Mouse (Mus musculus) CH12.LX (cell line): ENCODE data around the gene Gm10382. TPM values are rescaled to one million over a fixed set of nuclear protein-coding genes. Genes with fewer than 3 reads are reported as not detected.

Experiments used
- DNase-seq: peaks from one replicate; pipeline ENCODE4 v3.0.0-alpha.2; 2013; ENCODE audit errors: extremely low read depth
- H3K27ac ChIP-seq: 2 replicates; pipeline ENCODE4 v1.5.1; 2012; ENCODE audit warnings: low read depth, mild to moderate bottlenecking, control low read depth, moderate library complexity; ENCODE audit not compliant: insufficient read depth
- H3K27me3 ChIP-seq: replicated peaks from 2 replicates; pipeline ENCODE3; 2012; ENCODE audit warnings: inconsistent platforms
- H3K36me3 ChIP-seq, 2 experiments: replicated peaks in 1 of 2; 2 replicates each; pipeline versions ENCODE3 to v1.6.1; 2012; ENCODE audit warnings: inconsistent platforms in 1 of 2, low read length in 1 of 2, mild to moderate bottlenecking in 1 of 2, mixed read lengths in 1 of 2, moderate library complexity in 1 of 2; ENCODE audit not compliant: control insufficient read depth in 1 of 2, insufficient read depth in 1 of 2
- H3K4me1 ChIP-seq, 2 experiments: 2 replicates each; pipeline ENCODE4 v1.6.1; 2012; ENCODE audit warnings: inconsistent platforms in 1 of 2, moderate library complexity in 1 of 2; ENCODE audit not compliant: insufficient read depth in 2 of 2, control insufficient read depth in 1 of 2
- H3K4me2 ChIP-seq: 2 replicates; pipeline ENCODE4 v1.6.1; 2012; ENCODE audit warnings: low read depth, mild to moderate bottlenecking, control low read depth; ENCODE audit not compliant: poor library complexity, insufficient read depth, severe bottlenecking
- H3K4me3 ChIP-seq, 3 experiments: fragments of 150-350 bp in 1 of 3; sonication (generic) in 1 of 3; replicated peaks in 1 of 3; 2 replicates each; pipeline versions ENCODE3 to v1.5.1; 2011 to 2012; ENCODE audit warnings: low read depth in 2 of 3, low read length in 2 of 3, mild to moderate bottlenecking in 2 of 3, moderate library complexity in 2 of 3, control low read depth in 1 of 3, improper control_type of control experiment in 1 of 3, inconsistent platforms in 1 of 3, mixed read lengths in 1 of 3; ENCODE audit not compliant: poor library complexity in 1 of 3
- H3K79me2 ChIP-seq: replicated peaks from 2 replicates; pipeline ENCODE4 v1.6.1; 2012; ENCODE audit warnings: mild to moderate bottlenecking, moderate library complexity; ENCODE audit not compliant: control insufficient read depth, poor library complexity, insufficient read depth, severe bottlenecking; ENCODE audit errors: extremely low read depth
- H3K9ac ChIP-seq: 2 replicates; pipeline ENCODE4 v1.6.1; 2012; ENCODE audit warnings: low read depth, mild to moderate bottlenecking, control low read depth, moderate library complexity; ENCODE audit not compliant: insufficient read depth
- H3K9me3 ChIP-seq: replicated peaks from 2 replicates; pipeline ENCODE3; 2012; ENCODE audit warnings: low read length, inconsistent platforms, mixed read lengths
- BHLHE40 ChIP-seq: IDR thresholded peaks from 2 replicates; pipeline ENCODE4 v1.6.1; 2011; ENCODE audit warnings: mild to moderate bottlenecking, low read depth, low read length, improper control_type of control experiment
- CHD1 ChIP-seq: IDR thresholded peaks from 2 replicates; pipeline ENCODE4 v1.6.1; 2012; ENCODE audit warnings: low read depth, low read length, improper control_type of control experiment, inconsistent platforms
- CHD2 ChIP-seq: IDR thresholded peaks from 2 replicates; pipeline ENCODE4 v1.6.1; 2011; ENCODE audit warnings: low read length, improper control_type of control experiment
- CTCF ChIP-seq, 2 experiments: IDR thresholded peaks in 1 of 2; conservative IDR thresholded peaks in 1 of 2; 2 replicates each; pipeline ENCODE4 v1.5.1; 2011 to 2012; ENCODE audit warnings: low read depth in 2 of 2, low read length in 2 of 2, improper control_type of control experiment in 1 of 2, inconsistent platforms in 1 of 2, mild to moderate bottlenecking in 1 of 2, moderate library complexity in 1 of 2
- E2F4 ChIP-seq: IDR thresholded peaks from 2 replicates; pipeline ENCODE4 v1.6.1; 2011; ENCODE audit warnings: low read depth, low read length, improper control_type of control experiment; ENCODE audit not compliant: insufficient replicate concordance
- ELF1 ChIP-seq: IDR thresholded peaks from 2 replicates; pipeline ENCODE4 v1.6.1; 2014; ENCODE audit warnings: low read depth, mild to moderate bottlenecking, inconsistent platforms, low read length, improper control_type of control experiment
- EP300 ChIP-seq: IDR thresholded peaks from 2 replicates; pipeline ENCODE4 v1.6.1; 2011; ENCODE audit warnings: low read length, improper control_type of control experiment
- ETS1 ChIP-seq: conservative IDR thresholded peaks from 2 replicates; pipeline ENCODE4 v1.6.1; 2012; ENCODE audit warnings: low read depth, mild to moderate bottlenecking, inconsistent platforms, low read length, improper control_type of control experiment, moderate library complexity
- GABPA ChIP-seq: IDR thresholded peaks from 2 replicates; pipeline ENCODE4 v1.6.1; 2012; ENCODE audit warnings: low read depth, low read length, improper control_type of control experiment, inconsistent platforms; ENCODE audit not compliant: insufficient replicate concordance
- HCFC1 ChIP-seq: IDR thresholded peaks from 2 replicates; pipeline ENCODE4 v1.6.1; 2012; ENCODE audit warnings: low read depth, mild to moderate bottlenecking, inconsistent platforms, low read length, improper control_type of control experiment
- IRF4 ChIP-seq: IDR thresholded peaks from 2 replicates; pipeline ENCODE4 v1.6.1; 2014; ENCODE audit warnings: low read depth, mild to moderate bottlenecking, inconsistent platforms, low read length, improper control_type of control experiment
- JUN ChIP-seq: IDR thresholded peaks from 2 replicates; pipeline ENCODE4 v1.6.1; 2011; ENCODE audit warnings: low read depth, mild to moderate bottlenecking, low read length, improper control_type of control experiment, moderate library complexity; ENCODE audit not compliant: insufficient read depth
- JUND ChIP-seq: conservative IDR thresholded peaks from 2 replicates; pipeline ENCODE4 v1.6.1; 2011; ENCODE audit warnings: low read depth, low read length, improper control_type of control experiment
- KAT2A ChIP-seq: IDR thresholded peaks from 2 replicates; pipeline ENCODE4 v1.6.1; 2012; ENCODE audit warnings: low read length, improper control_type of control experiment, inconsistent platforms; ENCODE audit not compliant: insufficient replicate concordance
- MAFK ChIP-seq: IDR thresholded peaks from 2 replicates; pipeline ENCODE4 v1.6.1; 2011; ENCODE audit warnings: low read length, improper control_type of control experiment; ENCODE audit not compliant: insufficient replicate concordance
- MAX ChIP-seq: IDR thresholded peaks from 2 replicates; pipeline ENCODE4 v1.6.1; 2011; ENCODE audit warnings: low read length, improper control_type of control experiment
- MEF2A ChIP-seq: IDR thresholded peaks from 2 replicates; pipeline ENCODE4 v1.6.1; 2014; ENCODE audit warnings: low read depth, mild to moderate bottlenecking, inconsistent platforms, low read length, improper control_type of control experiment, borderline replicate concordance
- MYC ChIP-seq: IDR thresholded peaks from 2 replicates; pipeline ENCODE4 v1.6.1; 2011; ENCODE audit warnings: low read depth, mild to moderate bottlenecking, improper control_type of control experiment, low read length
- NELFE ChIP-seq: IDR thresholded peaks from 2 replicates; pipeline ENCODE4 v1.6.1; 2011; ENCODE audit warnings: low read depth, low read length, improper control_type of control experiment
- PAX5 ChIP-seq: IDR thresholded peaks from 2 replicates; pipeline ENCODE4 v1.6.1; 2012; ENCODE audit warnings: low read length, inconsistent platforms, mixed read lengths
- POLR2AphosphoS2 ChIP-seq: IDR thresholded peaks from 2 replicates; pipeline ENCODE4 v1.6.1; 2011; ENCODE audit warnings: low read depth, low read length, improper control_type of control experiment
- RAD21 ChIP-seq: IDR thresholded peaks from 2 replicates; pipeline ENCODE4 v1.6.1; 2011; ENCODE audit warnings: low read depth, mild to moderate bottlenecking, low read length, improper control_type of control experiment, moderate library complexity
- SIN3A ChIP-seq: IDR thresholded peaks from 2 replicates; pipeline ENCODE4 v1.6.1; 2012; ENCODE audit warnings: low read length, improper control_type of control experiment, inconsistent platforms
- SMC3 ChIP-seq: IDR thresholded peaks from 2 replicates; pipeline ENCODE4 v1.6.1; 2011; ENCODE audit warnings: low read depth, low read length, improper control_type of control experiment
- TBP ChIP-seq: conservative IDR thresholded peaks from 2 replicates; pipeline ENCODE4 v1.6.1; 2011; ENCODE audit warnings: low read depth, low read length, improper control_type of control experiment
- TCF12 ChIP-seq: IDR thresholded peaks from 2 replicates; pipeline ENCODE4 v1.6.1; 2014; ENCODE audit warnings: low read depth, mild to moderate bottlenecking, inconsistent platforms, low read length, improper control_type of control experiment
- UBTF ChIP-seq: IDR thresholded peaks from 2 replicates; pipeline ENCODE4 v1.6.1; 2012; ENCODE audit warnings: low read depth, mild to moderate bottlenecking, inconsistent platforms, low read length, improper control_type of control experiment, moderate library complexity
- ZKSCAN1 ChIP-seq: IDR thresholded peaks from 2 replicates; pipeline ENCODE4 v1.6.1; 2012; ENCODE audit warnings: low read depth, inconsistent platforms, low read length, improper control_type of control experiment, borderline replicate concordance
- ZMIZ1 ChIP-seq: IDR thresholded peaks from 2 replicates; pipeline ENCODE4 v1.6.1; 2012; ENCODE audit warnings: low read depth, mild to moderate bottlenecking, inconsistent platforms, low read length, improper control_type of control experiment
- ZNF384 ChIP-seq: IDR thresholded peaks from 2 replicates; pipeline ENCODE4 v1.6.1; 2012; ENCODE audit warnings: low read depth, low read length, improper control_type of control experiment, inconsistent platforms
- dilution Hi-C: fragments of 300-500 bp; cut with MboI; formaldehyde crosslinking; loops from 2 replicates; pipeline ENCODE4 v1.14.3; 2020; ENCODE audit warnings: low sequenced_read_pairs; ENCODE audit not compliant: extremely low pct_unique_long_range_greater_than_20kb, extremely low pct_ligation_motif_present
- in situ Hi-C: fragments of 300-500 bp; cut with MboI; formaldehyde crosslinking; loops from 3 replicates; pipeline ENCODE4 v1.14.3; 2019; ENCODE audit warnings: low sequenced_read_pairs, low pct_ligation_motif_present, low pct_unique_long_range_greater_than_20kb, mixed read lengths
- polyA plus RNA-seq: library from polyadenylated mRNA; unstranded; fragments of >175 nt; gene quantifications from 2 replicates; pipeline ENCODE4 v1.2.1, GENCODE M21; 2012; ENCODE audit warnings: low read depth; ENCODE audit not compliant: insufficient read length
- total RNA-seq, 2 experiments: library from RNA; depleted of rRNA; stranded (reverse); fragments of 300-350 nt in 1 of 2; fragments of >200 nt in 1 of 2; gene quantifications; 2 replicates each; pipeline ENCODE4 v1.2.3; 2012 to 2014

Gm10382 gene
- total and polyA plus RNA-seq, 3 experiments = 0.59 to 1.1 TPM; not detected in 1

- in situ Hi-C loops = loop anchor here (10.0 kb wide), 1 partner anchor 443 kb away; no protein-coding TSS in a partner anchor
- dilution Hi-C loops = no loop called here
- peak overlapping the region; percentile 41 for H3K4me2 ChIP-seq
- H3K9ac ChIP-seq = no peak overlapping the region
- peaks cover 5 to 43% of the 10 kb centered on the region in 2 experiments for H3K4me1 ChIP-seq
- H3K27ac ChIP-seq = no peak overlapping the region
- H3K9me3 ChIP-seq = peaks cover 3% of the 10 kb centered on the region
- no peaks in the 10 kb centered on the region for H3K79me2 ChIP-seq
- no peaks in the 10 kb centered on the region for H3K36me3 ChIP-seq
- TF ChIP-seq MYC (no peak; the same call in 1 of the 2 replicates), JUN (peak; percentile 43), POLR2AphosphoS2 (no peak), KAT2A (no peak), JUND (peak; percentile 55; the same call in 1 of the 2 replicates), TCF12 (0 out of 2 replicates have a peak, but pooled peaks have one; percentile 20), BHLHE40 (peak; percentile 40), SIN3A (no peak), IRF4 (peak; percentile 87), MEF2A (peak; percentile 45; the same call in 1 of the 2 replicates), ETS1 (peak; percentile 81), HCFC1 (peak; percentile 20; the same call in 1 of the 2 replicates), EP300 (peak; percentile 61; the same call in 1 of the 2 replicates), E2F4 (no peak), ELF1 (0 out of 2 replicates have a peak, but pooled peaks have one; percentile 31)
- peaks cover 4% of the 10 kb centered on the region for H3K27me3 ChIP-seq
- DNase-seq = peak; percentile 78
- no peak overlapping the region for H3K4me3 ChIP-seq
Measured at GRCm38 (mm10) chr5:125348067-125348466, 41.1 kb upstream of the Gm10382 start.

DNA sequence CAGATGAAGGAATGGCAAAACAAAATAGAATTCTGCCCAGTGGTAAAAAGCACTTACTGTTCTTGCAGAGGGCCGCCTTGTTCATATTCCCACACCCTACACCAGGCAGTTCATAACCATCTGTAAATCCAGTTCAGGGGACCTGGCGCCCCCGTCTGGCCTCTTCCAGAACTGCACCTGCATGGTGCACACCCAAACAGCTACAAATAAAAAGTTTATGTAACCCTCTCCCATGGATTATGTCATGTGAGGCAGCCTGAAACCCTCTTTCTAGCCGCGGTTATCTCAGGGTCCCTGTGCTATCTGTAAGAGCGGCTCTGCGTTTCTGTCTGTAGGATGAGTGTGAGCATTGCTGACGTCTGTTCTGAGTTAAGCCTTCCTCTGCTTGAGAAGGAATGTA, 40.6 kb upstream of the Gm10382 start:
- Histone ChIP-seq H3K9me3 (peaks cover 6% of the 10 kb centered on the region), H3K36me3 (no peaks in the 10 kb centered on the region), H3K27ac (no peak overlapping the region), H3K27me3 (peaks cover 4% of the 10 kb centered on the region), H3K4me1 (peaks cover 5 to 43% of the 10 kb centered on the region in 2 experiments), H3K79me2 (no peaks in the 10 kb centered on the region), H3K9ac (no peak overlapping the region), H3K4me2 (peak overlapping the region; percentile 41; the same call in 1 of the 2 replicates), H3K4me3 (no peak overlapping the region)
- dilution Hi-C loops = no loop called here
- TF ChIP-seq ELF1 (no peak), EP300 (no peak), RAD21 (peak; percentile 63), ZNF384 (no peak), CHD2 (no peak), IRF4 (no peak), PAX5 (no peak), MAFK (no peak), HCFC1 (0 out of 2 replicates have a peak, but pooled peaks have one; percentile 7), MAX (no peak), ZMIZ1 (no peak), ZKSCAN1 (no peak), CHD1 (no peak), SMC3 (peak; percentile 64), TBP (no peak), JUN (no peak), NELFE (0 out of 2 replicates have a peak, but pooled peaks have one; percentile 29), CTCF (conservative IDR thresholded peaks at IDR 0.05 in 1 of 2, IDR thresholded peaks at IDR 0.05 in 1 of 2; ENCODE audit: low read depth in 2 of 2, low read length in 2 of 2) (peak; percentile 81 to 91), E2F4 (no peak), UBTF (no peak), GABPA (no peak), MEF2A (no peak), POLR2AphosphoS2 (no peak), MYC (no peak; the same call in 1 of the 2 replicates)
- peak; percentile 75 for DNase-seq
- in situ Hi-C loops = loop anchor here (10.0 kb wide), 1 partner anchor 444 kb away; no protein-coding TSS in a partner anchor
